In genomic region chr12:100201838-100202237, GRCm38 (mm10) we compare ENCODE assay signal across 8 mouse cellular contexts. TPM values are rescaled to one million over a fixed set of nuclear protein-coding genes. Genes with fewer than 3 reads are reported as not detected.
A peak's percentile ranks its signal among the peaks of the same experiment; 100 is the strongest.
DNase-seq lines count a peak whose midpoint lies in the region; ATAC-seq and TF ChIP-seq lines count a peak whose summit lies in the region.

No protein-coding gene starts in this region.

- no peaks in the 10 kb centered on the region; the same call in 1 of the 2 replicates for H3K4me1 ChIP-seq in embryonic facial prominence, embryonic 11.5 days (ENCODE audit: control insufficient read depth, insufficient read depth, low read length)
- peaks cover 13% of the 10 kb centered on the region for H3K4me1 ChIP-seq in limb, embryonic 11.5 days (ENCODE audit: control insufficient read depth, insufficient read depth, low read length)
- peaks cover 37% of the 10 kb centered on the region for H3K4me1 ChIP-seq in midbrain, embryonic 13.5 days (replicated peaks)
- peaks cover 4% of the 10 kb centered on the region; the same call in 1 of the 2 replicates for H3K4me1 ChIP-seq in small intestine, adult 2 months (ENCODE audit: control insufficient read depth, insufficient read depth, insufficient read length, low read length)

- TF ChIP-seq CTCF in small intestine, adult 2 months (IDR thresholded peaks at IDR 0.05; ENCODE audit: extremely low read depth, insufficient read length, insufficient replicate concordance, low read depth, low read length): peak; percentile 100

- peak; percentile 35; the same call in 1 of the 2 replicates for TF ChIP-seq POLR2A in small intestine, adult 2 months (IDR thresholded peaks at IDR 0.05; ENCODE audit: low read depth, low read length)

- no peak overlapping the region for H3K27ac ChIP-seq in embryonic facial prominence, embryonic 11.5 days (replicated peaks; ENCODE audit: low read depth, low read length)
- H3K27ac ChIP-seq in limb, embryonic 11.5 days (replicated peaks; ENCODE audit: low read depth, low read length): no peak overlapping the region
- H3K27ac ChIP-seq in midbrain, embryonic 13.5 days: no peak overlapping the region
- H3K27ac ChIP-seq in small intestine, adult 2 months (ENCODE audit: insufficient read depth, low read depth, low read length): peak overlapping the region; percentile 59; the same call in 1 of the 2 replicates

- ATAC-seq in embryonic facial prominence, embryonic 11.5 days (replicated peaks; ENCODE audit: insufficient number of reproducible peaks, low FRiP score, low TSS enrichment, low read depth): peak; percentile 26
- no peak for ATAC-seq in limb, embryonic 11.5 days (ENCODE audit: insufficient number of reproducible peaks, low FRiP score, low TSS enrichment, low read depth)
- ATAC-seq in midbrain, embryonic 13.5 days: peak; percentile 62

- H3K4me3 ChIP-seq in embryonic facial prominence, embryonic 11.5 days (ENCODE audit: low read depth, low read length): peak overlapping the region; percentile 99
- peak overlapping the region; percentile 3; the same call in 1 of the 2 replicates for H3K4me3 ChIP-seq in limb, embryonic 11.5 days (ENCODE audit: low read depth, low read length)
- H3K4me3 ChIP-seq in midbrain, embryonic 13.5 days (replicated peaks): peak overlapping the region; percentile 77
- H3K4me3 ChIP-seq in small intestine, adult 2 months (ENCODE audit: low read depth, low read length): peak overlapping the region; percentile 62

- no peaks in the 10 kb centered on the region for H3K9me3 ChIP-seq in embryonic facial prominence, embryonic 11.5 days (replicated peaks; ENCODE audit: control insufficient read depth, low read length)
- no peaks in the 10 kb centered on the region for H3K9me3 ChIP-seq in limb, embryonic 11.5 days (ENCODE audit: control insufficient read depth, low read length)
- no peaks in the 10 kb centered on the region for H3K9me3 ChIP-seq in midbrain, embryonic 13.5 days

- H3K36me3 ChIP-seq in embryonic facial prominence, embryonic 11.5 days (replicated peaks; ENCODE audit: control insufficient read depth, insufficient read depth, low read depth, low read length): peaks cover 5% of the 10 kb centered on the region
- H3K36me3 ChIP-seq in limb, embryonic 11.5 days (ENCODE audit: control insufficient read depth, insufficient read depth, low read length): peaks cover 14% of the 10 kb centered on the region; the same call in 1 of the 2 replicates
- peaks cover 42% of the 10 kb centered on the region for H3K36me3 ChIP-seq in midbrain, embryonic 13.5 days
- peaks cover 48% of the 10 kb centered on the region for H3K36me3 ChIP-seq in small intestine, adult 2 months (ENCODE audit: control insufficient read depth, insufficient read depth, low read length)

- 2% methylated on average over 13 of the region's 13 CpGs for WGBS in embryonic facial prominence, embryonic 11.5 days
- WGBS in limb, embryonic 11.5 days: 2% methylated on average over 13 of the region's 13 CpGs
- 2% methylated on average over 13 of the region's 13 CpGs for WGBS in midbrain, embryonic 13.5 days
- WGBS in small intestine, adult 2 months: under 1% methylated on average over 13 of the region's 13 CpGs

- DNase-seq in 3134 (ENCODE audit: extremely low read depth, insufficient read length, low spot score): peak; percentile 80
- peak; percentile 86 for DNase-seq in adrenal gland, postnatal 25 days
- peak; percentile 99 for DNase-seq in embryonic facial prominence, embryonic 11.5 days (ENCODE audit: low spot score)
- peak; percentile 99 for DNase-seq in heart, adult 11 months
- peak; percentile 92 for DNase-seq in kidney, adult 11 months
- DNase-seq in limb, embryonic 11.5 days (ENCODE audit: low spot score): peak; percentile 97

- H3K9ac ChIP-seq in embryonic facial prominence, embryonic 11.5 days (replicated peaks; ENCODE audit: low read length): no peak overlapping the region
- H3K9ac ChIP-seq in limb, embryonic 11.5 days (ENCODE audit: low read length): no peak overlapping the region
- peak overlapping the region; percentile 99 for H3K9ac ChIP-seq in midbrain, embryonic 13.5 days (replicated peaks)

- H3K4me2 ChIP-seq in embryonic facial prominence, embryonic 11.5 days (ENCODE audit: low read depth, low read length): peak overlapping the region; percentile 94
- H3K4me2 ChIP-seq in limb, embryonic 11.5 days (ENCODE audit: low read depth, severe bottlenecking): peak overlapping the region; percentile 77; the same call in 1 of the 2 replicates
- peak overlapping the region; percentile 94 for H3K4me2 ChIP-seq in midbrain, embryonic 13.5 days (replicated peaks)

- H3K27me3 ChIP-seq in embryonic facial prominence, embryonic 11.5 days (ENCODE audit: control insufficient read depth, insufficient read depth, low read length): no peaks in the 10 kb centered on the region
- no peaks in the 10 kb centered on the region for H3K27me3 ChIP-seq in limb, embryonic 11.5 days (ENCODE audit: control insufficient read depth, insufficient read depth, low read length)
- H3K27me3 ChIP-seq in midbrain, embryonic 13.5 days: no peaks in the 10 kb centered on the region
- H3K27me3 ChIP-seq in small intestine, adult 2 months (ENCODE audit: control insufficient read depth, insufficient read depth, low read length): no peaks in the 10 kb centered on the region

RNA-seq across cellular contexts. Expression of gene Calm1, which starts 2.6 kb away (rescaled TPM):
- 302 and 339 TPM in 2 replicates for total RNA-seq in adrenal gland, postnatal 25 days (2021)
- 1,151 and 1,182 TPM in 2 replicates for polyA plus RNA-seq in embryonic facial prominence, embryonic 11.5 days (2014; fragmentation: Nextera tagmentation; extraction: Ambion mirVana)
- polyA plus RNA-seq in limb, embryonic 11.5 days (2014; fragmentation: Nextera tagmentation; extraction: Ambion mirVana): 1,091 and 1,120 TPM in 2 replicates
- 2,058 and 2,203 TPM in 2 replicates for polyA plus RNA-seq in midbrain, embryonic 13.5 days (2015; fragmentation: Nextera tagmentation; extraction: Ambion mirVana)
- polyA plus RNA-seq in small intestine, adult 2 months (2012; rRNA removed): 630 and 1,469 TPM in 2 replicates

RNA-seq across cellular contexts. Expression of gene Nrde2, which starts 42.4 kb away (rescaled TPM):
- 15.7 and 24.2 TPM in 2 replicates for total RNA-seq in adrenal gland, postnatal 25 days (2021)
- 11.0 and 11.5 TPM in 2 replicates for polyA plus RNA-seq in embryonic facial prominence, embryonic 11.5 days (2014; fragmentation: Nextera tagmentation; extraction: Ambion mirVana)
- 12.8 and 15.2 TPM in 2 replicates for polyA plus RNA-seq in limb, embryonic 11.5 days (2014; fragmentation: Nextera tagmentation; extraction: Ambion mirVana)
- 14.2 and 14.3 TPM in 2 replicates for polyA plus RNA-seq in midbrain, embryonic 13.5 days (2015; fragmentation: Nextera tagmentation; extraction: Ambion mirVana)
- 2.0 and 5.4 TPM in 2 replicates for polyA plus RNA-seq in small intestine, adult 2 months (2012; rRNA removed)

Comparison
In these comparisons a context has a peak if more than half of its experiments do, and no peak if none do; other contexts are left out.
1. H3K4me3 ChIP-seq: peak in every context shown above with its lines; median percentile 99 in embryonic facial prominence, embryonic 11.5 days; 77 in midbrain, embryonic 13.5 days; 62 in small intestine, adult 2 months; 3 in limb, embryonic 11.5 days.